Mouse (Mus musculus) hindbrain, embryonic 12.5 days (tissue): ENCODE data around the gene Sap30l. TPM values are rescaled to one million over a fixed set of nuclear protein-coding genes. Genes with fewer than 3 reads are reported as not detected.

ENCODE experiments used
- ATAC-seq: fragments of 200-750 bp; cut with Nextera tagmentation; 2 replicates; pipeline ENCODE4 v1.8.0; 2017; ENCODE audit warnings: moderate TSS enrichment; ENCODE audit not compliant: low FRiP score
- H3K27ac ChIP-seq: fragments of 300-500 bp; sonication (generic); 2 replicates; pipeline ENCODE4 v1.5.1; 2016; ENCODE audit warnings: mild to moderate bottlenecking
- H3K27me3 ChIP-seq: fragments of 300-500 bp; sonication (generic); 2 replicates; pipeline ENCODE4 v1.6.1; 2016; ENCODE audit warnings: mild to moderate bottlenecking
- H3K36me3 ChIP-seq: fragments of 300-500 bp; sonication (generic); 2 replicates; pipeline ENCODE4 v1.6.1; 2016; ENCODE audit warnings: mild to moderate bottlenecking
- H3K4me1 ChIP-seq: fragments of 300-500 bp; sonication (generic); 2 replicates; pipeline ENCODE4 v1.6.1; 2016
- H3K4me2 ChIP-seq: fragments of 300-500 bp; sonication (generic); replicated peaks from 2 replicates; pipeline ENCODE4 v1.6.1; 2016; ENCODE audit warnings: mild to moderate bottlenecking
- H3K4me3 ChIP-seq: fragments of 300-500 bp; sonication (generic); 2 replicates; pipeline ENCODE4 v1.5.1; 2016; ENCODE audit warnings: mild to moderate bottlenecking
- H3K9ac ChIP-seq: fragments of 300-500 bp; sonication (generic); 2 replicates; pipeline ENCODE4 v1.6.1; 2016; ENCODE audit warnings: mild to moderate bottlenecking, moderate library complexity
- H3K9me3 ChIP-seq: fragments of 300-500 bp; sonication (generic); replicated peaks from 2 replicates; pipeline ENCODE4 v1.6.1; 2016; ENCODE audit warnings: mild to moderate bottlenecking
- WGBS: fragments of 180-500 bp; shearing (Covaris S2); methylation state at CpG from one replicate; pipeline ENCODE4 v1.1.7; 2016; 5-methylcytosine and 5-hydroxymethylcytosine counted together
- polyA plus RNA-seq: library from polyadenylated mRNA; unstranded; fragments of >200 nt; fragmentation: Nextera tagmentation; extraction: Ambion mirVana; gene quantifications from 2 replicates; pipeline ENCODE4 v1.2.1, GENCODE M21; 2016

The Sap30l gene
- polyA plus RNA-seq, 1 experiment from 2014 or later, result 20.8 TPM

DNA sequence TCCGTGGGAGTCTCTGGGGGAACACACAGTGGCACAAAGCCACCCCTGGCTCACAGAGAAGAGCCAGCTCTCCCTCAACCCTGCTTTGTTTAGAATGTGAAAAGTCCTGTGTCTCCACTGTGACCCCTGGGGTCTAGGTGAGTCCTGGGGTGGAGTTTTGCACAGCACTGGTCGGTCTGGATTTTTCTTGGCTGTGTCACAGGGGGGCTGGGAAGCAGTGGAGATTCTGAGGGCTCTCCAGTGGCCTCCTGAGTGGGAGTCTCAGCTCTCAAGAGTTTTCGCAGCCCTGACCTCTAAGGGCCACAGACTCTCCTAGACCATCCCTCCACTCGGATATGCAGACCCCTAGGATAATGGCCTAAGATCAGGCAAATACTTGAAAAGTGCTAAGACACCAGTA, 56.3 kb downstream of the Sap30l start:
- Histone ChIP-seq H3K36me3 (no peaks in the 10 kb centered on the region), H3K27ac (no peak overlapping the region), H3K9me3 (no peaks in the 10 kb centered on the region), H3K27me3 (no peaks in the 10 kb centered on the region), H3K4me3 (no peak overlapping the region), H3K4me1 (no peaks in the 10 kb centered on the region), H3K4me2 (no peak overlapping the region), H3K9ac (no peak overlapping the region)
- ATAC-seq, result no peak
- 48% methylated on average over 4 of the region's 4 CpGs for WGBS

Other genes with a start within 250 kb of the Sap30l start
- 31.1 and 31.4 TPM in 2 replicates for gene Galnt10, start 156.2 kb upstream of the Sap30l start, polyA plus RNA-seq
- 0.25 and 0.32 TPM in 2 replicates for gene Hand1, start 31.2 kb downstream of the Sap30l start, polyA plus RNA-seq
- gene Larp1, start 207.4 kb downstream of the Sap30l start, polyA plus RNA-seq, result 18.5 and 19.0 TPM in 2 replicates